Mouse (Mus musculus) C2C12 (cell line): ENCODE measurements around the gene Pclo.

Experiments
- CEBPB ChIP-seq: IDR thresholded peaks from one replicate; pipeline ENCODE4 v1.6.1; 2011; ENCODE audit warnings: low read depth, mild to moderate bottlenecking, control low read depth, moderate library complexity
- CTCF ChIP-seq: IDR thresholded peaks from one replicate; pipeline ENCODE4 v1.5.1; 2011; ENCODE audit not compliant: control insufficient read depth, insufficient read depth, insufficient read length
- FOSL1 ChIP-seq: IDR thresholded peaks from one replicate; pipeline ENCODE4 v1.8.0; 2011; ENCODE audit warnings: mild to moderate bottlenecking, low read length; ENCODE audit not compliant: poor library complexity, insufficient read depth, severe bottlenecking
- MAX ChIP-seq: IDR thresholded peaks from one replicate; pipeline ENCODE4 v1.6.1; 2011; ENCODE audit warnings: mild to moderate bottlenecking, control low read depth
- MYOD1 ChIP-seq: IDR thresholded peaks from one replicate; pipeline ENCODE4 v1.6.1; 2011; ENCODE audit warnings: low read depth; ENCODE audit not compliant: control insufficient read depth, insufficient read length
- MYOG ChIP-seq: IDR thresholded peaks from one replicate; pipeline ENCODE4 v1.6.1; 2011; ENCODE audit not compliant: control insufficient read depth, insufficient read length; ENCODE audit errors: extremely low read depth
- USF1 ChIP-seq: IDR thresholded peaks from one replicate; pipeline ENCODE4 v1.6.1; 2011; ENCODE audit warnings: low read depth, mild to moderate bottlenecking, control low read depth, moderate library complexity

GRCm38 (mm10) chr5:14892242-14892641 lies 377.5 kb downstream of the Pclo start:
- TF ChIP-seq CTCF (no peak), USF1 (no peak), MAX (no peak), MYOD1 (no peak), CEBPB (no peak), MYOG (no peak), FOSL1 (no peak)
